Mouse (Mus musculus): Measurements from ENCODE around the gene Chkb.

- TF ChIP-seq GATA1 (IDR thresholded peaks at IDR 0.05; ENCODE audit: borderline replicate concordance, low read length) (no peak), FLI1 (IDR thresholded peaks at IDR 0.05; ENCODE audit: low read length) (no peak)
Measured at GRCm38 (mm10) chr15:89428821-89429351, 822 bp downstream of the Chkb start.
